Mouse (Mus musculus) stomach, embryonic 14.5 days (tissue): ENCODE results near the gene Aff3. TPM values are rescaled to one million over a fixed set of nuclear protein-coding genes. Genes with fewer than 3 reads are reported as not detected.

ENCODE experiments used
- ATAC-seq: fragments of 200-750 bp; cut with Nextera tagmentation; 2 replicates; pipeline ENCODE4 v1.8.0; 2017; ENCODE audit warnings: low read depth, moderate TSS enrichment; ENCODE audit not compliant: insufficient number of reproducible peaks, insufficient read depth, low FRiP score
- H3K27ac ChIP-seq: fragments of 300-500 bp; sonication (generic); 2 replicates; pipeline ENCODE4 v1.5.1; 2014; ENCODE audit warnings: mild to moderate bottlenecking, low read length, moderate library complexity, mixed read lengths
- H3K27me3 ChIP-seq: fragments of 300-500 bp; sonication (generic); 2 replicates; pipeline ENCODE4 v1.6.1; 2014; ENCODE audit warnings: low read length, control low read depth, mixed read lengths; ENCODE audit not compliant: control insufficient read depth, insufficient read depth
- H3K36me3 ChIP-seq: fragments of 300-500 bp; sonication (generic); 2 replicates; pipeline ENCODE4 v1.6.1; 2014; ENCODE audit warnings: mild to moderate bottlenecking, control low read depth, low read length, moderate library complexity, mixed read lengths; ENCODE audit not compliant: control insufficient read depth, insufficient read depth
- H3K4me1 ChIP-seq: fragments of 300-500 bp; sonication (generic); 2 replicates; pipeline ENCODE4 v1.6.1; 2014; ENCODE audit warnings: low read length, control low read depth, mixed read lengths; ENCODE audit not compliant: control insufficient read depth, insufficient read depth
- H3K4me2 ChIP-seq: fragments of 300-500 bp; sonication (generic); replicated peaks from 2 replicates; pipeline ENCODE4 v1.6.1; 2014; ENCODE audit warnings: low read depth, low read length, control low read depth
- H3K4me3 ChIP-seq: fragments of 300-500 bp; sonication (generic); 2 replicates; pipeline ENCODE4 v1.5.1; 2014; ENCODE audit warnings: low read depth, low read length, control low read depth
- H3K9ac ChIP-seq: fragments of 300-500 bp; sonication (generic); replicated peaks from 2 replicates; pipeline ENCODE4 v1.6.1; 2014; ENCODE audit warnings: low read depth, mild to moderate bottlenecking, control low read depth, low read length, moderate library complexity, mixed read lengths
- H3K9me3 ChIP-seq: fragments of 300-500 bp; sonication (generic); 2 replicates; pipeline ENCODE4 v1.6.1; 2016; ENCODE audit warnings: low read depth, low read length, control low read depth; ENCODE audit not compliant: control insufficient read depth
- WGBS: fragments of 180-500 bp; shearing (Covaris S2); extraction: QIAGEN DNeasy Blood & Tissue Kit; methylation state at CpG from one replicate; pipeline ENCODE4 v1.1.7; 2014; 5-methylcytosine and 5-hydroxymethylcytosine counted together
- polyA plus RNA-seq: library from polyadenylated mRNA; unstranded; fragments of >200 nt; fragmentation: Nextera tagmentation; extraction: Ambion mirVana; gene quantifications from 2 replicates; pipeline ENCODE4 v1.2.1, GENCODE M21; 2014

Gene Aff3
- polyA plus RNA-seq, 1 experiment from 2014 or later, result 8.2 TPM

- Histone ChIP-seq H3K4me2 (no peak overlapping the region), H3K27ac (no peak overlapping the region), H3K36me3 (no peaks in the 10 kb centered on the region), H3K27me3 (no peaks in the 10 kb centered on the region), H3K4me3 (no peak overlapping the region), H3K9me3 (no peaks in the 10 kb centered on the region), H3K9ac (no peak overlapping the region), H3K4me1 (peaks cover 5% of the 10 kb centered on the region; the same call in 1 of the 2 replicates)
- WGBS, result 69% methylated on average over 17 of the region's 17 CpGs
- ATAC-seq, result no peak
Measured at GRCm38 (mm10) chr1:38199669-38200635, 464.8 kb downstream of the Aff3 start.

GRCm38 (mm10) chr1:38198393-38199029 lies 466.2 kb downstream of the Aff3 start:
- Histone ChIP-seq H3K27me3 (no peaks in the 10 kb centered on the region), H3K27ac (no peak overlapping the region), H3K9me3 (no peaks in the 10 kb centered on the region), H3K4me1 (peaks cover 5% of the 10 kb centered on the region; the same call in 1 of the 2 replicates), H3K4me3 (no peak overlapping the region), H3K9ac (no peak overlapping the region), H3K36me3 (no peaks in the 10 kb centered on the region), H3K4me2 (no peak overlapping the region)
- 78% methylated on average over 15 of the region's 15 CpGs for WGBS
- ATAC-seq, result no peak

- ATAC-seq, result no peak
- H3K4me2 ChIP-seq, result no peak overlapping the region
- no peaks in the 10 kb centered on the region for H3K27me3 ChIP-seq
- H3K36me3 ChIP-seq, result no peaks in the 10 kb centered on the region
- H3K27ac ChIP-seq, result no peak overlapping the region
- WGBS, result 91% methylated on average over 8 of the region's 8 CpGs
- peaks cover 5% of the 10 kb centered on the region; the same call in 1 of the 2 replicates for H3K4me1 ChIP-seq
- no peak overlapping the region for H3K9ac ChIP-seq
- no peaks in the 10 kb centered on the region for H3K9me3 ChIP-seq
- no peak overlapping the region for H3K4me3 ChIP-seq
Measured at GRCm38 (mm10) chr1:38197145-38197682, 467.5 kb downstream of the Aff3 start.

- peaks cover 5% of the 10 kb centered on the region; the same call in 1 of the 2 replicates for H3K4me1 ChIP-seq
- no peak overlapping the region for H3K27ac ChIP-seq
- no peak overlapping the region for H3K4me2 ChIP-seq
- no peaks in the 10 kb centered on the region for H3K9me3 ChIP-seq
- H3K36me3 ChIP-seq, result no peaks in the 10 kb centered on the region
- 79% methylated on average over 3 of the region's 3 CpGs for WGBS
- ATAC-seq, result no peak
- H3K4me3 ChIP-seq, result no peak overlapping the region
- H3K9ac ChIP-seq, result no peak overlapping the region
- no peaks in the 10 kb centered on the region for H3K27me3 ChIP-seq
Measured at GRCm38 (mm10) chr1:38195721-38196120, 469.0 kb downstream of the Aff3 start.

- Histone ChIP-seq H3K27me3 (no peaks in the 10 kb centered on the region), H3K27ac (no peak overlapping the region), H3K4me1 (no peaks in the 10 kb centered on the region), H3K4me3 (no peak overlapping the region), H3K4me2 (no peak overlapping the region), H3K9me3 (no peaks in the 10 kb centered on the region), H3K9ac (no peak overlapping the region), H3K36me3 (0 out of 2 replicates have a peak, but pooled peaks cover 1% of the 10 kb centered on the region)
- WGBS, result 86% methylated on average over 5 of the region's 5 CpGs
- ATAC-seq, result no peak
Measured at GRCm38 (mm10) chr1:38186227-38186545, 478.6 kb downstream of the Aff3 start.

GRCm38 (mm10) chr1:38185517-38186226 lies 479.1 kb downstream of the Aff3 start:
- 49% methylated on average over 17 of the region's 17 CpGs for WGBS
- Histone ChIP-seq H3K9ac (no peak overlapping the region), H3K27ac (no peak overlapping the region), H3K4me3 (no peak overlapping the region), H3K27me3 (no peaks in the 10 kb centered on the region), H3K9me3 (no peaks in the 10 kb centered on the region), H3K4me1 (no peaks in the 10 kb centered on the region), H3K36me3 (peaks cover 5% of the 10 kb centered on the region; the same call in 1 of the 2 replicates), H3K4me2 (no peak overlapping the region)
- ATAC-seq, result no peak

- H3K4me3 ChIP-seq, result no peak overlapping the region
- no peaks in the 10 kb centered on the region for H3K27me3 ChIP-seq
- H3K4me2 ChIP-seq, result no peak overlapping the region
- H3K36me3 ChIP-seq, result peaks cover 5% of the 10 kb centered on the region; the same call in 1 of the 2 replicates
- WGBS, result 78% methylated on average over 15 of the region's 15 CpGs
- no peaks in the 10 kb centered on the region for H3K4me1 ChIP-seq
- H3K9ac ChIP-seq, result no peak overlapping the region
- ATAC-seq, result no peak
- no peaks in the 10 kb centered on the region for H3K9me3 ChIP-seq
- H3K27ac ChIP-seq, result no peak overlapping the region
Measured at GRCm38 (mm10) chr1:38181020-38181550, 483.7 kb downstream of the Aff3 start.

- WGBS, result 88% methylated on average over 8 of the region's 8 CpGs
- no peak for ATAC-seq
- Histone ChIP-seq H3K4me3 (no peak overlapping the region), H3K27me3 (no peaks in the 10 kb centered on the region), H3K9me3 (no peaks in the 10 kb centered on the region), H3K4me2 (no peak overlapping the region), H3K4me1 (no peaks in the 10 kb centered on the region), H3K36me3 (peaks cover 5% of the 10 kb centered on the region; the same call in 1 of the 2 replicates), H3K27ac (no peak overlapping the region), H3K9ac (no peak overlapping the region)
Measured at GRCm38 (mm10) chr1:38178929-38179328, 485.8 kb downstream of the Aff3 start.
